Mouse (Mus musculus): ENCODE data around the gene Slc30a4. TPM values are rescaled to one million over a fixed set of nuclear protein-coding genes. Genes with fewer than 3 reads are reported as not detected.
A peak's percentile ranks its signal among the peaks of the same experiment; 100 is the strongest.

The Slc30a4 gene
- polyA plus RNA-seq, 1 experiment from 2014 or later, result 5.0 TPM

DNA sequence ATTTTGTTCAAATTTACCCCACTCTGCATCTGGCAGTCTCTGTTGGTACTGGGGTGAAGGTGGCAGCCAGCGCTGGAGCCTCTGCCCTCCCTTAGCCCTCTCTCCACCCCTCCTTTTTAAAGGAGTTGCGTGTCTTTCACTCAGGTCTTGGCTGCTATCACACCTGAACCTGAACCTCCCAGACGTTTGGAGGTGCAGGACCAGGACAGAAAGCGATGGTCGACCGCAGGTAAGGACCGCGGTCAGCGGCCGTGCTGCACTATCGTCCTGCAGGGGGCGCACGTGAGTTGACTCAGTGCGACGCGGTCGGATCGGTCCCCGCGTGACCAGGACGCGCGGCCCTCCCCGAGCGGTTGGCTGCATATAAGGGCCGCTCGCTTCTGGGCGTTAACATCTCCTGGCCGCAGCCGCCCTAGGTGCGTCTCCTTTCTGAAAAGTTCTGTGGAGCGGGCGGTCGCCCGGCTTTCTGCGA lies 64.9 kb downstream of the Slc30a4 start:
- Histone ChIP-seq H3K9me3 (no peaks in the 10 kb centered on the region), H3K4me1 (replicated peaks) (peaks cover 5% of the 10 kb centered on the region), H3K4me2 (replicated peaks) (peak overlapping the region; percentile 71), H3K9ac (replicated peaks) (peak overlapping the region; percentile 61), H3K36me3 (peaks cover 13% of the 10 kb centered on the region), H3K4me3 (replicated peaks) (peak overlapping the region; percentile 44), H3K27me3 (peaks cover 21% of the 10 kb centered on the region), H3K27ac (no peak overlapping the region)
- peak; percentile 80 for ATAC-seq
- 1% methylated on average over 36 of the region's 36 CpGs for WGBS

DNA sequence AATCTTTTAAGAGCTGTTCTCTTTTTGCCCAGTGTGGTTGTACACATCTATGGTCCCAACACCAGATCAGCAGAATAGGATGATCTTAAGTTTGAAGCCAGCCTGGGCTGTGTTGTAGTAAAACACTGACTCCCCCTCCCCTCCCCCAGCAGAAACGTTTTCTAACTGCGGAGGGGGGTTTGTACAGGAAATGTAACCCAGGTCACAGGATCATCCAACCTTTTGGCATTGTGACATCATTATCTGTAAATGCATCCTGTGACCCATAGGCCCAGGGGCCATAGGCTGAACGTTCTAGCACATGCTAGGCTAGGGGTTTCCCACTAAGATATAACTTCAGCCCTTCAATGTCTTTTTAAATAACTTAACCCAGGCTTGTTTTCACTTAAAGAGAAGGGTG lies 65.8 kb downstream of the Slc30a4 start, which contains the start of gene AA467197:
Gene AA467197, plus strand, starts transcription at position 301 of the 400 bp plus-strand sequence.
- no peak for ATAC-seq
- H3K4me1 ChIP-seq (replicated peaks), result peaks cover 14% of the 10 kb centered on the region
- peak within 1 kb of the TSS; percentile 44 for H3K4me3 ChIP-seq (replicated peaks)
- WGBS, result 78% methylated on average over 3 of the region's 3 CpGs
- peak within 1 kb of the TSS; percentile 61 for H3K9ac ChIP-seq (replicated peaks)
- peaks cover 21% of the 10 kb centered on the region for H3K27me3 ChIP-seq
- H3K36me3 ChIP-seq, result peaks cover 13% of the 10 kb centered on the region
- no peaks in the 10 kb centered on the region for H3K9me3 ChIP-seq
- no peak within 1 kb of the TSS for H3K27ac ChIP-seq
- H3K4me2 ChIP-seq (replicated peaks), result peak within 1 kb of the TSS; percentile 71

MicroRNAs encoded within 50 kb of the gene (microRNA counts, 519-probe panel; counts per million panel counts)
- 110 counts per million, percentile 56 among the panel's probes with 10 or more counts for microRNA mmu-miR-147

Small RNA genes lying within 50 kb of the gene (microRNA-seq; reads per million reads assigned to microRNA genes)
- gene Mir147, result 8.9 reads per million, percentile 27 among the genes with 10 or more reads in this experiment

Other genes starting within 250 kb of the Slc30a4 start
- not detected in 2 replicates for gene Gm14085, start 217.7 kb downstream of the Slc30a4 start, polyA plus RNA-seq (2015; fragmentation: Nextera tagmentation; extraction: Ambion mirVana)
- gene Gatm, start 91.4 kb downstream of the Slc30a4 start, polyA plus RNA-seq (2015; fragmentation: Nextera tagmentation; extraction: Ambion mirVana), result 21.8 and 25.7 TPM in 2 replicates
- 0.62 TPM in 1 of 2 replicates, not detected in the other for gene AA467197, start 65.7 kb downstream of the Slc30a4 start, polyA plus RNA-seq (2015; fragmentation: Nextera tagmentation; extraction: Ambion mirVana)
- 94.4 and 105 TPM in 2 replicates for gene Bloc1s6, start 35.8 kb upstream of the Slc30a4 start, polyA plus RNA-seq (2015; fragmentation: Nextera tagmentation; extraction: Ambion mirVana)
- 2.6 and 3.4 TPM in 2 replicates for gene Sqor, start 62.6 kb upstream of the Slc30a4 start, polyA plus RNA-seq (2015; fragmentation: Nextera tagmentation; extraction: Ambion mirVana)

Data from midbrain, embryonic 13.5 days (tissue).